In genomic region chr10:127164190-127164589, GRCm38 (mm10) we compare ENCODE assay signal across 7 mouse cellular contexts. TPM values are rescaled to one million over a fixed set of nuclear protein-coding genes. Genes with fewer than 3 reads are reported as not detected.
DNase-seq lines count a peak whose midpoint lies in the region; ATAC-seq and TF ChIP-seq lines count a peak whose summit lies in the region.

No protein-coding gene starts in this region.

- peak overlapping the region; percentile 99; the same call in 1 of the 2 replicates for H3K4me2 ChIP-seq in neural tube, embryonic 12.5 days (replicated peaks)
- peak overlapping the region; percentile 87; the same call in 1 of the 2 replicates for H3K4me2 ChIP-seq in forebrain, embryonic 16.5 days (ENCODE audit: low read length)
- peak overlapping the region; percentile 98; the same call in 1 of the 2 replicates for H3K4me2 ChIP-seq in liver, embryonic 13.5 days

- peaks cover 35% of the 10 kb centered on the region for H3K27me3 ChIP-seq in neural tube, embryonic 12.5 days (replicated peaks)
- H3K27me3 ChIP-seq in forebrain, embryonic 16.5 days (replicated peaks; ENCODE audit: control insufficient read depth, insufficient read depth, low read length), result peaks cover 22% of the 10 kb centered on the region
- peaks cover 63% of the 10 kb centered on the region for H3K27me3 ChIP-seq in liver, embryonic 13.5 days
- no peaks in the 10 kb centered on the region for H3K27me3 ChIP-seq in small intestine, adult 2 months (ENCODE audit: control insufficient read depth, insufficient read depth, low read length)

- TF ChIP-seq CTCF in small intestine, adult 2 months (IDR thresholded peaks at IDR 0.05; ENCODE audit: extremely low read depth, insufficient read length, insufficient replicate concordance, low read depth, low read length), result no peak

- whole genome bisulfite sequencing in neural tube, embryonic 12.5 days, result 93% methylated on average over 4 of the region's 4 CpGs
- 91% methylated on average over 4 of the region's 4 CpGs for WGBS in forebrain, embryonic 16.5 days
- 73% methylated on average over 4 of the region's 4 CpGs for WGBS in liver, embryonic 13.5 days (ENCODE audit: insufficient replicate concordance)
- 85% methylated on average over 4 of the region's 4 CpGs for WGBS in small intestine, adult 2 months

- peaks cover 19% of the 10 kb centered on the region for H3K4me1 ChIP-seq in neural tube, embryonic 12.5 days
- H3K4me1 ChIP-seq in forebrain, embryonic 16.5 days (replicated peaks; ENCODE audit: control insufficient read depth, insufficient read depth, low read length), result peaks cover 12% of the 10 kb centered on the region
- peaks cover 36% of the 10 kb centered on the region for H3K4me1 ChIP-seq in liver, embryonic 13.5 days (replicated peaks)
- peaks cover 15% of the 10 kb centered on the region; the same call in 1 of the 2 replicates for H3K4me1 ChIP-seq in small intestine, adult 2 months (ENCODE audit: control insufficient read depth, insufficient read depth, insufficient read length, low read length)

- TF ChIP-seq POLR2A in small intestine, adult 2 months (IDR thresholded peaks at IDR 0.05; ENCODE audit: low read depth, low read length), result no peak

- H3K9me3 ChIP-seq in neural tube, embryonic 12.5 days, result no peaks in the 10 kb centered on the region
- H3K9me3 ChIP-seq in forebrain, embryonic 16.5 days (ENCODE audit: control insufficient read depth, low read length), result no peaks in the 10 kb centered on the region
- H3K9me3 ChIP-seq in liver, embryonic 13.5 days (replicated peaks), result no peaks in the 10 kb centered on the region

- no peak overlapping the region for H3K27ac ChIP-seq in neural tube, embryonic 12.5 days
- H3K27ac ChIP-seq in forebrain, embryonic 16.5 days (ENCODE audit: low read length), result no peak overlapping the region
- H3K27ac ChIP-seq in liver, embryonic 13.5 days, result peak overlapping the region; percentile 40; the same call in 1 of the 2 replicates
- H3K27ac ChIP-seq in small intestine, adult 2 months (ENCODE audit: insufficient read depth, low read depth, low read length), result peak overlapping the region; percentile 94

- no peaks in the 10 kb centered on the region for H3K36me3 ChIP-seq in neural tube, embryonic 12.5 days
- H3K36me3 ChIP-seq in forebrain, embryonic 16.5 days (ENCODE audit: control insufficient read depth, insufficient read depth), result no peaks in the 10 kb centered on the region
- H3K36me3 ChIP-seq in liver, embryonic 13.5 days, result no peaks in the 10 kb centered on the region
- peaks cover 12% of the 10 kb centered on the region for H3K36me3 ChIP-seq in small intestine, adult 2 months (ENCODE audit: control insufficient read depth, insufficient read depth, low read length)

- no peak for DNase-seq in neural tube, embryonic 10.5 days (ENCODE audit: extremely low spot score, low spot score)
- DNase-seq in liver, embryonic 13.5 days, result no peak
- no peak for DNase-seq in ovary, adult 18-20 months (ENCODE audit: low spot score)

- H3K9ac ChIP-seq in neural tube, embryonic 12.5 days, result no peak overlapping the region
- peak overlapping the region; percentile 97; the same call in 1 of the 2 replicates for H3K9ac ChIP-seq in forebrain, embryonic 16.5 days (replicated peaks; ENCODE audit: low read depth, low read length)
- H3K9ac ChIP-seq in liver, embryonic 13.5 days, result no peak overlapping the region; the same call in 1 of the 2 replicates

- no peak for ATAC-seq in neural tube, embryonic 12.5 days (ENCODE audit: low FRiP score, low read depth)
- no peak for ATAC-seq in forebrain, embryonic 16.5 days
- no peak for ATAC-seq in liver, embryonic 13.5 days (ENCODE audit: low read depth)
- no peak for ATAC-seq in granulocyte monocyte progenitor cell, adult 5-6 weeks (replicated peaks; ENCODE audit: poor library complexity, severe bottlenecking)

- H3K4me3 ChIP-seq in neural tube, embryonic 12.5 days, result no peak overlapping the region
- no peak overlapping the region; the same call in 1 of the 2 replicates for H3K4me3 ChIP-seq in forebrain, embryonic 16.5 days (replicated peaks; ENCODE audit: low read length)
- H3K4me3 ChIP-seq in liver, embryonic 13.5 days (replicated peaks), result no peak overlapping the region
- no peak overlapping the region for H3K4me3 ChIP-seq in small intestine, adult 2 months (ENCODE audit: low read depth, low read length)

RNA-seq across cellular contexts. Expression of gene B4galnt1, which starts 0.8 kb away (rescaled TPM):
- 29.2 and 31.5 TPM in 2 replicates for polyA plus RNA-seq in neural tube, embryonic 12.5 days (2016; fragmentation: Nextera tagmentation; extraction: Ambion mirVana)
- 41.5 and 45.8 TPM in 2 replicates for polyA plus RNA-seq in forebrain, embryonic 16.5 days (2015; fragmentation: Nextera tagmentation; extraction: Ambion mirVana)
- polyA plus RNA-seq in liver, embryonic 13.5 days (2015; fragmentation: Nextera tagmentation; extraction: Ambion mirVana), result 9.3 and 11.0 TPM in 2 replicates
- 228 and 484 TPM in 2 replicates for polyA plus RNA-seq in small intestine, adult 2 months (2012; rRNA removed)
- total RNA-seq in granulocyte monocyte progenitor cell, adult 5-6 weeks (2014; fragmentation: Nextera tagmentation), result 288 and 308 TPM in 2 replicates
- total RNA-seq in granulocyte monocyte progenitor cell, adult 5-6 weeks (2017), result 141 and 161 TPM in 2 replicates

RNA-seq across cellular contexts. Expression of gene Slc26a10, which starts 16.3 kb away (rescaled TPM):
- 1.5 and 1.8 TPM in 2 replicates for polyA plus RNA-seq in neural tube, embryonic 12.5 days (2016; fragmentation: Nextera tagmentation; extraction: Ambion mirVana)
- 1.0 and 1.6 TPM in 2 replicates for polyA plus RNA-seq in forebrain, embryonic 16.5 days (2015; fragmentation: Nextera tagmentation; extraction: Ambion mirVana)
- polyA plus RNA-seq in liver, embryonic 13.5 days (2015; fragmentation: Nextera tagmentation; extraction: Ambion mirVana), result 1.8 and 2.1 TPM in 2 replicates
- 0.56 and 0.85 TPM in 2 replicates for polyA plus RNA-seq in small intestine, adult 2 months (2012; rRNA removed)
- 0.15 TPM in 1 of 2 replicates, not detected in the other for total RNA-seq in granulocyte monocyte progenitor cell, adult 5-6 weeks (2014; fragmentation: Nextera tagmentation)
- 0.26 and 0.88 TPM in 2 replicates for total RNA-seq in granulocyte monocyte progenitor cell, adult 5-6 weeks (2017)

RNA-seq across cellular contexts. Expression of gene Arhgef25, which starts 25.7 kb away (rescaled TPM):
- polyA plus RNA-seq in neural tube, embryonic 12.5 days (2016; fragmentation: Nextera tagmentation; extraction: Ambion mirVana), result 43.3 and 43.6 TPM in 2 replicates
- 32.3 and 33.0 TPM in 2 replicates for polyA plus RNA-seq in forebrain, embryonic 16.5 days (2015; fragmentation: Nextera tagmentation; extraction: Ambion mirVana)
- 8.1 and 8.2 TPM in 2 replicates for polyA plus RNA-seq in liver, embryonic 13.5 days (2015; fragmentation: Nextera tagmentation; extraction: Ambion mirVana)
- polyA plus RNA-seq in small intestine, adult 2 months (2012; rRNA removed), result 8.8 and 10.4 TPM in 2 replicates
- total RNA-seq in granulocyte monocyte progenitor cell, adult 5-6 weeks (2014; fragmentation: Nextera tagmentation), result 3.2 TPM in 1 of 2 replicates, not detected in the other
- 0.15 and 0.95 TPM in 2 replicates for total RNA-seq in granulocyte monocyte progenitor cell, adult 5-6 weeks (2017)

RNA-seq across cellular contexts. Expression of gene Dtx3, which starts 31.3 kb away (rescaled TPM):
- polyA plus RNA-seq in neural tube, embryonic 12.5 days (2016; fragmentation: Nextera tagmentation; extraction: Ambion mirVana), result 189 and 199 TPM in 2 replicates
- polyA plus RNA-seq in forebrain, embryonic 16.5 days (2015; fragmentation: Nextera tagmentation; extraction: Ambion mirVana), result 179 and 224 TPM in 2 replicates
- polyA plus RNA-seq in liver, embryonic 13.5 days (2015; fragmentation: Nextera tagmentation; extraction: Ambion mirVana), result 16.8 and 19.3 TPM in 2 replicates
- polyA plus RNA-seq in small intestine, adult 2 months (2012; rRNA removed), result 24.0 and 35.3 TPM in 2 replicates
- total RNA-seq in granulocyte monocyte progenitor cell, adult 5-6 weeks (2014; fragmentation: Nextera tagmentation), result 51.9 and 54.4 TPM in 2 replicates
- 17.9 and 19.9 TPM in 2 replicates for total RNA-seq in granulocyte monocyte progenitor cell, adult 5-6 weeks (2017)

RNA-seq across cellular contexts. Expression of gene Os9, which starts 43.3 kb away (rescaled TPM):
- polyA plus RNA-seq in neural tube, embryonic 12.5 days (2016; fragmentation: Nextera tagmentation; extraction: Ambion mirVana), result 118 and 123 TPM in 2 replicates
- 125 and 126 TPM in 2 replicates for polyA plus RNA-seq in forebrain, embryonic 16.5 days (2015; fragmentation: Nextera tagmentation; extraction: Ambion mirVana)
- 45.6 and 49.0 TPM in 2 replicates for polyA plus RNA-seq in liver, embryonic 13.5 days (2015; fragmentation: Nextera tagmentation; extraction: Ambion mirVana)
- polyA plus RNA-seq in small intestine, adult 2 months (2012; rRNA removed), result 59.8 and 117 TPM in 2 replicates
- total RNA-seq in granulocyte monocyte progenitor cell, adult 5-6 weeks (2014; fragmentation: Nextera tagmentation), result 73.3 and 80.0 TPM in 2 replicates
- 202 and 218 TPM in 2 replicates for total RNA-seq in granulocyte monocyte progenitor cell, adult 5-6 weeks (2017)

Comparison
In these comparisons a context has a peak if more than half of its experiments do, and no peak if none do; other contexts are left out.
1. H3K27ac ChIP-seq: peak in liver, embryonic 13.5 days (single experiment) and small intestine, adult 2 months (single experiment); none in neural tube, embryonic 12.5 days (single experiment) and forebrain, embryonic 16.5 days (single experiment).
2. Peak in every context shown above with its lines, with median percentiles within 50 percentile points of each other: H3K4me2 ChIP-seq.